Mouse (Mus musculus) stomach, embryonic 16.5 days (tissue): ENCODE results near the gene Serpina3b. TPM values are rescaled to one million over a fixed set of nuclear protein-coding genes. Genes with fewer than 3 reads are reported as not detected.

ENCODE experiments used
- ATAC-seq: fragments of 200-750 bp; cut with Nextera tagmentation; 2 replicates; pipeline ENCODE4 v1.8.0; 2017; ENCODE audit warnings: moderate number of reproducible peaks, moderate TSS enrichment; ENCODE audit not compliant: insufficient read depth, low FRiP score
- H3K27ac ChIP-seq: fragments of 300-500 bp; sonication (generic); 2 replicates; pipeline ENCODE4 v1.5.1; 2014; ENCODE audit warnings: low read length
- H3K27me3 ChIP-seq: fragments of 300-500 bp; sonication (generic); 2 replicates; pipeline ENCODE4 v1.6.1; 2014; ENCODE audit warnings: low read length, control low read depth, mixed read lengths; ENCODE audit not compliant: control insufficient read depth, insufficient read depth
- H3K36me3 ChIP-seq: fragments of 300-500 bp; sonication (generic); 2 replicates; pipeline ENCODE4 v1.6.1; 2014; ENCODE audit warnings: low read length; ENCODE audit not compliant: control insufficient read depth, insufficient read depth
- H3K4me1 ChIP-seq: fragments of 300-500 bp; sonication (generic); 2 replicates; pipeline ENCODE4 v1.6.1; 2014; ENCODE audit warnings: low read length, control low read depth, mixed read lengths; ENCODE audit not compliant: control insufficient read depth, insufficient read depth
- H3K4me2 ChIP-seq: fragments of 300-500 bp; sonication (generic); 2 replicates; pipeline ENCODE4 v1.6.1; 2014; ENCODE audit warnings: low read depth, low read length, mixed read lengths
- H3K4me3 ChIP-seq: fragments of 300-500 bp; sonication (generic); replicated peaks from 2 replicates; pipeline ENCODE4 v1.5.1; 2014; ENCODE audit warnings: mild to moderate bottlenecking, low read length
- H3K9ac ChIP-seq: fragments of 300-500 bp; sonication (generic); 2 replicates; pipeline ENCODE4 v1.6.1; 2014; ENCODE audit warnings: low read length
- H3K9me3 ChIP-seq: fragments of 300-500 bp; sonication (generic); replicated peaks from 2 replicates; pipeline ENCODE4 v1.6.1; 2016; ENCODE audit warnings: low read length, control low read depth; ENCODE audit not compliant: control insufficient read depth
- WGBS: fragments of 180-500 bp; shearing (Covaris S2); extraction: QIAGEN DNeasy Blood & Tissue Kit; methylation state at CpG from one replicate; pipeline ENCODE4 v1.1.7; 2014; 5-methylcytosine and 5-hydroxymethylcytosine counted together
- polyA plus RNA-seq: library from polyadenylated mRNA; unstranded; fragments of >200 nt; fragmentation: Nextera tagmentation; extraction: Ambion mirVana; gene quantifications from 2 replicates; pipeline ENCODE4 v1.2.1, GENCODE M21; 2015

Serpina3b gene
- polyA plus RNA-seq, 1 experiment from 2014 or later = not detected

- Histone ChIP-seq H3K4me1 (no peaks in the 10 kb centered on the region), H3K27ac (no peak overlapping the region), H3K9me3 (no peaks in the 10 kb centered on the region), H3K36me3 (no peaks in the 10 kb centered on the region), H3K9ac (no peak overlapping the region), H3K27me3 (no peaks in the 10 kb centered on the region), H3K4me3 (no peak overlapping the region), H3K4me2 (no peak overlapping the region)
- ATAC-seq = no peak
- WGBS = 60% methylated on average over 1 of the region's 1 CpGs
Observed at GRCm38 (mm10) chr12:104123097-104123496, 4.7 kb upstream of the Serpina3b start.

- H3K4me1 ChIP-seq = no peaks in the 10 kb centered on the region
- no peaks in the 10 kb centered on the region for H3K9me3 ChIP-seq
- no peak overlapping the region for H3K9ac ChIP-seq
- H3K36me3 ChIP-seq = no peaks in the 10 kb centered on the region
- no peak overlapping the region for H3K27ac ChIP-seq
- no peak overlapping the region for H3K4me3 ChIP-seq
- WGBS = 81% methylated on average over 2 of the region's 2 CpGs
- H3K4me2 ChIP-seq = no peak overlapping the region
- peak; percentile 30; the same call in 1 of the 2 replicates for ATAC-seq
- H3K27me3 ChIP-seq = no peaks in the 10 kb centered on the region
Observed at GRCm38 (mm10) chr12:104123996-104124395, 3.8 kb upstream of the Serpina3b start.

- 85% methylated on average over 5 of the region's 5 CpGs for WGBS
- Histone ChIP-seq H3K4me1 (no peaks in the 10 kb centered on the region), H3K4me2 (no peak overlapping the region), H3K9ac (no peak overlapping the region), H3K36me3 (no peaks in the 10 kb centered on the region), H3K4me3 (no peak overlapping the region), H3K9me3 (no peaks in the 10 kb centered on the region), H3K27ac (no peak overlapping the region), H3K27me3 (no peaks in the 10 kb centered on the region)
- no peak for ATAC-seq
Observed at GRCm38 (mm10) chr12:104125021-104125560, 2.7 kb upstream of the Serpina3b start.

GRCm38 (mm10) chr12:104131041-104131440 is 3.2 kb downstream of the Serpina3b start:
- ATAC-seq = no peak; the same call in 1 of the 2 replicates
- no peaks in the 10 kb centered on the region for H3K9me3 ChIP-seq
- H3K4me1 ChIP-seq = no peaks in the 10 kb centered on the region
- no peaks in the 10 kb centered on the region for H3K27me3 ChIP-seq
- no peak overlapping the region for H3K4me3 ChIP-seq
- H3K4me2 ChIP-seq = no peak overlapping the region
- no peak overlapping the region for H3K9ac ChIP-seq
- H3K36me3 ChIP-seq = no peaks in the 10 kb centered on the region
- no peak overlapping the region for H3K27ac ChIP-seq

- H3K36me3 ChIP-seq = no peaks in the 10 kb centered on the region
- no peak overlapping the region for H3K9ac ChIP-seq
- ATAC-seq = no peak
- H3K27ac ChIP-seq = no peak overlapping the region
- no peak overlapping the region for H3K4me2 ChIP-seq
- H3K4me1 ChIP-seq = no peaks in the 10 kb centered on the region
- no peaks in the 10 kb centered on the region for H3K27me3 ChIP-seq
- no peak overlapping the region for H3K4me3 ChIP-seq
- WGBS = 76% methylated on average over 2 of the region's 2 CpGs
- no peaks in the 10 kb centered on the region for H3K9me3 ChIP-seq
Observed at GRCm38 (mm10) chr12:104138216-104138615, 10.4 kb downstream of the Serpina3b start.

GRCm38 (mm10) chr12:104140543-104141103 is 12.8 kb downstream of the Serpina3b start:
- Histone ChIP-seq H3K9ac (no peak overlapping the region), H3K4me2 (no peak overlapping the region), H3K4me1 (no peaks in the 10 kb centered on the region), H3K4me3 (no peak overlapping the region), H3K27me3 (no peaks in the 10 kb centered on the region), H3K27ac (no peak overlapping the region), H3K9me3 (no peaks in the 10 kb centered on the region), H3K36me3 (no peaks in the 10 kb centered on the region)
- WGBS = 85% methylated on average over 4 of the region's 4 CpGs
- no peak for ATAC-seq

- ATAC-seq = no peak
- H3K9ac ChIP-seq = no peak overlapping the region
- 78% methylated on average over 1 of the region's 1 CpGs for WGBS
- no peaks in the 10 kb centered on the region for H3K36me3 ChIP-seq
- no peaks in the 10 kb centered on the region for H3K9me3 ChIP-seq
- no peak overlapping the region for H3K27ac ChIP-seq
- no peak overlapping the region for H3K4me2 ChIP-seq
- no peak overlapping the region for H3K4me3 ChIP-seq
- H3K4me1 ChIP-seq = no peaks in the 10 kb centered on the region
- H3K27me3 ChIP-seq = no peaks in the 10 kb centered on the region
Observed at GRCm38 (mm10) chr12:104141506-104141905, 13.7 kb downstream of the Serpina3b start.

- H3K4me2 ChIP-seq = no peak overlapping the region
- H3K36me3 ChIP-seq = no peaks in the 10 kb centered on the region
- no peak for ATAC-seq
- WGBS = 52% methylated on average over 1 of the region's 1 CpGs
- no peaks in the 10 kb centered on the region for H3K9me3 ChIP-seq
- no peak overlapping the region for H3K27ac ChIP-seq
- H3K27me3 ChIP-seq = no peaks in the 10 kb centered on the region
- H3K4me3 ChIP-seq = no peak overlapping the region
- no peak overlapping the region for H3K9ac ChIP-seq
- no peaks in the 10 kb centered on the region for H3K4me1 ChIP-seq
Observed at GRCm38 (mm10) chr12:104142427-104142826, 14.6 kb downstream of the Serpina3b start.

- no peaks in the 10 kb centered on the region for H3K4me1 ChIP-seq
- no peaks in the 10 kb centered on the region for H3K27me3 ChIP-seq
- H3K4me3 ChIP-seq = no peak overlapping the region
- 79% methylated on average over 1 of the region's 1 CpGs for WGBS
- no peak overlapping the region for H3K9ac ChIP-seq
- no peak overlapping the region for H3K27ac ChIP-seq
- no peaks in the 10 kb centered on the region for H3K36me3 ChIP-seq
- ATAC-seq = no peak
- no peak overlapping the region for H3K4me2 ChIP-seq
- H3K9me3 ChIP-seq = no peaks in the 10 kb centered on the region
Observed at GRCm38 (mm10) chr12:104143286-104143685, 15.5 kb downstream of the Serpina3b start.
